Mouse (Mus musculus): ENCODE measurements at regions not wholly inside any gene's neighbourhood (a gene's known extent, or its start where the extent isn't known, plus 50 kb on each side); places are given as distances from the start of the nearest gene placed in this dataset.

DNA sequence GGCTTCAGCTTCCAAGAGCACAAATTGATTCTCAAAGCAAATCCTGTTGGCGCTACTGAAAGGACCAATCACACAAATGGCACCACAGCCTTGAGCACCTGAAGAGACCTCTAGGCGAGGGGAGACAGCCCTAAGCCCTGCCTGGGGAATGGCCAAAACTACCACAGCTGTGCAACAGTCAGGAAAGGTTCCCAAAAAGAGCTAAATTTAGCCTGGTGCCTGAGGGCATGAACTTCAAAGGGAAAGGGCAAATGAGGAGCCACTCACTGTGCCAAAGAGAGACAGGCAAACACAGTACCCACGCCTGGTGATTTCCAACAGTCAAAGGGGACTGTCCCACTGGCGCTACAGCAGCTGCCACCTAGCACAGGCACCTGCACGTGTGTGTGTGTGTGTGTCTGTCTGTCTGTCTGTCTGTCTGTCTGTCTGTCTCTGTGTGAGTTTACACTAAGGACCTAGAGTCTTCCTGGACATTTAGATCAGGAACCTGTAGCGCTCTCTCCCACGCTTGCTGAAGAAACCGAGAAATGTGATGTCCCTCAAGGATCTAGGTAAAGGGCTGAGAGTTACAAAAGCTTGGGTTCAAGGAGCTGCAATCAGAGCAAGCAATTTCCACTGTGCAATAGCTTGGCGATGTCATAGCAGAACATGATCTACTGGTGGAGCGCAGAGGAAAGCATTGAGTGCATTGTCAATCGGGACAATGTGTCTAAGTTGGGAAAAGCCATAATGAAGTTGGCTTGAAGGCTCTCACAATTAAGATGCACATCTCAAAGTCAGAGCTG, 90.8 kb upstream of the Teddm2 start:
- H3K36me3 ChIP-seq (ENCODE audit: control insufficient read depth, insufficient read depth): no peaks in the 10 kb centered on the region
- no peak overlapping the region for H3K4me2 ChIP-seq (ENCODE audit: low read depth)
- H3K79me2 ChIP-seq (ENCODE audit: control insufficient read depth, insufficient read depth): no peaks in the 10 kb centered on the region
- H3ac ChIP-seq (ENCODE audit: control insufficient read depth, insufficient read length): no peak overlapping the region
- no peaks in the 10 kb centered on the region for H3K27me3 ChIP-seq (ENCODE audit: control insufficient read depth, insufficient read depth, insufficient read length)
- no peak overlapping the region for H3K4me3 ChIP-seq
- TF ChIP-seq SRF (IDR thresholded peaks at IDR 0.05; ENCODE audit: control insufficient read depth, insufficient read length, low read depth) (no peak), MAX (IDR thresholded peaks at IDR 0.05; ENCODE audit: low read depth) (no peak), TCF12 (IDR thresholded peaks at IDR 0.05; ENCODE audit: insufficient read depth, poor library complexity, severe bottlenecking) (no peak), REST (IDR thresholded peaks at IDR 0.05; ENCODE audit: insufficient read depth, insufficient read length) (no peak), POLR2AphosphoS2 (IDR thresholded peaks at IDR 0.05; ENCODE audit: insufficient read length, low read depth) (no peak), CEBPB (IDR thresholded peaks at IDR 0.05; ENCODE audit: insufficient read depth, poor library complexity, severe bottlenecking) (no peak), MYOD1 (IDR thresholded peaks at IDR 0.05; ENCODE audit: control insufficient read depth in 1 of 3, insufficient read length in 2 of 3, low read depth in 2 of 3) (peak in 1 of 3 experiments; percentile 7)

DNA sequence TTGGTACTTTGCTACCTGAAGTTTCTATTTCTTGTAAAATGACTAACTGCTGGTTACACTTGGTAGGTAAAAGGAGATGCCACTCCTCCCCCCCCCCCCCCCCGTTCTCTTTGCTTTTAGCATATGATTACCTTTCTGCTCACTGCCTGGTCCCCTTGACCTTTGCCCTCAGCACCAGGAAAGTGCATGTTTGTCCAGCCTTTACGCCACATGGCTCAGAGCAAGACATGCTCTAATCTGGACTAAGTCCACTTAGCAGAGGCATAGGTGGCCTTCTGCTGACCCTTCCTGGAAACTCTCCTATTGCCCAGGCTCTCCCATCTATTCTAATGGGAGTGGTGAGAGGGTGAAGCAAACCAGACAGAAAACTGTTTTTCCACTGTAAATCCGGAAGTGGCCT, 92.4 kb upstream of the Teddm2 start:
- TF ChIP-seq TCF3 (IDR thresholded peaks at IDR 0.05; ENCODE audit: insufficient read length, low read depth): no peak
- no peak for TF ChIP-seq REST (IDR thresholded peaks at IDR 0.05; ENCODE audit: insufficient read depth, insufficient read length)
- no peak for TF ChIP-seq TCF12 (IDR thresholded peaks at IDR 0.05; ENCODE audit: insufficient read depth, poor library complexity, severe bottlenecking)
- TF ChIP-seq MYOD1 (IDR thresholded peaks at IDR 0.05; ENCODE audit: control insufficient read depth in 1 of 3, insufficient read length in 2 of 3, low read depth in 2 of 3): no peak
- no peak for TF ChIP-seq MYOG (IDR thresholded peaks at IDR 0.05; ENCODE audit: control insufficient read depth in 1 of 3, insufficient read depth in 1 of 3, insufficient read length in 2 of 3, low read depth in 2 of 3)
- no peak for TF ChIP-seq USF1 (IDR thresholded peaks at IDR 0.05; ENCODE audit: low read depth)
- TF ChIP-seq POLR2A (IDR thresholded peaks at IDR 0.05; ENCODE audit: insufficient read length, low read depth): no peak
- TF ChIP-seq E2F4 (IDR thresholded peaks at IDR 0.05; ENCODE audit: insufficient read depth): no peak
- no peak for TF ChIP-seq SRF (IDR thresholded peaks at IDR 0.05; ENCODE audit: control insufficient read depth, insufficient read length, low read depth)
- no peak for TF ChIP-seq CEBPB (IDR thresholded peaks at IDR 0.05; ENCODE audit: insufficient read depth, poor library complexity, severe bottlenecking)
- TF ChIP-seq POLR2AphosphoS2 (IDR thresholded peaks at IDR 0.05; ENCODE audit: insufficient read length, low read depth): no peak
- no peak for TF ChIP-seq MAX (IDR thresholded peaks at IDR 0.05; ENCODE audit: low read depth)
- Histone ChIP-seq H3K79me2 (ENCODE audit: control insufficient read depth, insufficient read depth) (no peaks in the 10 kb centered on the region), H3K27me3 (ENCODE audit: control insufficient read depth, insufficient read depth, insufficient read length) (no peaks in the 10 kb centered on the region), H3K4me2 (ENCODE audit: low read depth) (no peak overlapping the region), H3ac (ENCODE audit: control insufficient read depth, insufficient read length) (no peak overlapping the region), H3K4me3 (no peak overlapping the region), H3K36me3 (ENCODE audit: control insufficient read depth, insufficient read depth) (no peaks in the 10 kb centered on the region)

DNA sequence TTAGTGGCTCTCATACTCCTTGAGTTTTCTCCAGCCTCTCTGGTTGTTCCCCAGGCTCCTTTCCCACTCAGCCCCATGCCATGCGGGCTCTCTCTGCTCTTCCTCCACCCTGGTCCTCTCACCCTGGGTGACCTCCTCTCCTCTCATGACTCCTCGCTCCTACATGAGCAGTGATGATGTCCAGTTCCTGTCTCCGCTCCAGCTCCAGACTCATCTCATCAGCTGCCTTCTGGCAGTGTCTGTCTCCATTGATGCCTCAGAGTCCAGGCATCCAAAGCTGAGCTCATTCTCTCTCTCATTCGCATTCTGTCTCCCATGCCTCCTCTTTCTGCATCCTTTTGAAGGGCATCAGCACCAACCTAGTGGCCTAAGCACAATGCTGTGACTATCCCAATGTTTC, 94.8 kb upstream of the Teddm2 start:
- Histone ChIP-seq H3K79me2 (ENCODE audit: control insufficient read depth, insufficient read depth) (no peaks in the 10 kb centered on the region), H3K27me3 (ENCODE audit: control insufficient read depth, insufficient read depth, insufficient read length) (no peaks in the 10 kb centered on the region), H3K4me2 (ENCODE audit: low read depth) (no peak overlapping the region), H3K4me3 (no peak overlapping the region), H3K36me3 (ENCODE audit: control insufficient read depth, insufficient read depth) (no peaks in the 10 kb centered on the region), H3ac (ENCODE audit: control insufficient read depth, insufficient read length) (no peak overlapping the region)
- TF ChIP-seq CEBPB (IDR thresholded peaks at IDR 0.05; ENCODE audit: insufficient read depth, poor library complexity, severe bottlenecking): no peak
- TF ChIP-seq TCF12 (IDR thresholded peaks at IDR 0.05; ENCODE audit: insufficient read depth, poor library complexity, severe bottlenecking): no peak
- TF ChIP-seq MYOG (IDR thresholded peaks at IDR 0.05; ENCODE audit: control insufficient read depth in 1 of 3, insufficient read depth in 1 of 3, insufficient read length in 2 of 3, low read depth in 2 of 3): no peak
- no peak for TF ChIP-seq POLR2A (IDR thresholded peaks at IDR 0.05; ENCODE audit: insufficient read length, low read depth)
- TF ChIP-seq TCF3 (IDR thresholded peaks at IDR 0.05; ENCODE audit: insufficient read length, low read depth): no peak
- no peak for TF ChIP-seq E2F4 (IDR thresholded peaks at IDR 0.05; ENCODE audit: insufficient read depth)
- no peak for TF ChIP-seq REST (IDR thresholded peaks at IDR 0.05; ENCODE audit: insufficient read depth, insufficient read length)
- TF ChIP-seq USF1 (IDR thresholded peaks at IDR 0.05; ENCODE audit: low read depth): no peak
- TF ChIP-seq SRF (IDR thresholded peaks at IDR 0.05; ENCODE audit: control insufficient read depth, insufficient read length, low read depth): no peak
- no peak for TF ChIP-seq MYOD1 (IDR thresholded peaks at IDR 0.05; ENCODE audit: control insufficient read depth in 1 of 3, insufficient read length in 2 of 3, low read depth in 2 of 3)
- no peak for TF ChIP-seq MAX (IDR thresholded peaks at IDR 0.05; ENCODE audit: low read depth)
- TF ChIP-seq POLR2AphosphoS2 (IDR thresholded peaks at IDR 0.05; ENCODE audit: insufficient read length, low read depth): no peak

DNA sequence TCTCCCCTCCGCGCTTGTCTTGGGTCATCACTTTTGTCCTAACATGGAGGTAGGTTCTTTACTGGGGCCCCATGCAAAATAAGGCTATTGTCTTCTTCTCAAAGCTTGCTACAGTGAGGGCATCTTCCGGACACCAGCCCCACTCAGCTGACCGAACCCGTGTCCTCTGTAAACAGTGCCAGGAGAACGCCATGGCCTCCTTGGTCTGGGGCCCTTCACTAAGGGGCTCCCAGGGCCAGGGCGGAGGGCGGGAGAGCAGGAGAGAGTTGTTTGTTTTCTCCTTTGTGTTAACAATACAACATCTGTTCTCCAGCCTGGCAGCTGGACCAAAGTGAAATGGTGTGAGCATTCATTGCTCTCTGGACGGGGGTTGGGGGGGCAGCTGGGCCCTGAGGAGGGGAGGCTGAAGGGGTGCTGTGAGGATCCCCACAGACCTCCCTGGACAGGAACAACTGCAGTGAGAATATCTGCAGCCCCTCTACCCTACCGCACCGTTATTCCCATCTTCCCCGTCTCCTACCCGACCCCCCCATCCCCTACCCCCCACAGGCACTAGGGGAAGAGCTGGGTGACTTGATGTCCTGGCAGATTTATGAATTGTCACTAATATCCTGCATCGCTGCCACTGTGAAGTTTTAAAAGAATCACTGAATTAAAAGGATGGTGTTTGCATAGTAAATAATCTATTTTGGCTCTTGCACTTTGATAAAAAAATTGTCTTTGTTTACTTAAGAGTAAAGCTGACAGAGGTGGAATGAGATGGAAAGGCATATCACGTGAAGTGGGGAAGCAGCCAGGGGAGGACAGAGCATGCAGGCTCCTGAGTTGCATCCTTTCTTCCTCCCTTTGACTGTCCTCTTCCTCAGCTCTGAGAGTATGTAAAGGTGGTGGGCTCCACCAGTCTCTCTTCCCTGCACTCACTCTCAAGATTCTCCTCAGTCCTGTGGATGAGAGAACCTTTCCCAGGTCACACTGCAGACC, 97.5 kb upstream of the Teddm2 start:
- no peaks in the 10 kb centered on the region for H3K79me2 ChIP-seq (ENCODE audit: control insufficient read depth, insufficient read depth)
- TF ChIP-seq MYOG (IDR thresholded peaks at IDR 0.05; ENCODE audit: control insufficient read depth in 1 of 3, insufficient read depth in 1 of 3, insufficient read length in 2 of 3, low read depth in 2 of 3): no peak
- TF ChIP-seq POLR2A (IDR thresholded peaks at IDR 0.05; ENCODE audit: insufficient read length, low read depth): no peak
- no peak for TF ChIP-seq MAX (IDR thresholded peaks at IDR 0.05; ENCODE audit: low read depth)
- H3ac ChIP-seq (ENCODE audit: control insufficient read depth, insufficient read length): no peak overlapping the region
- H3K36me3 ChIP-seq (ENCODE audit: control insufficient read depth, insufficient read depth): no peaks in the 10 kb centered on the region
- H3K4me2 ChIP-seq (ENCODE audit: low read depth): no peak overlapping the region
- no peaks in the 10 kb centered on the region for H3K27me3 ChIP-seq (ENCODE audit: control insufficient read depth, insufficient read depth, insufficient read length)
- H3K4me3 ChIP-seq: no peak overlapping the region

Data from myocyte (in vitro differentiated cells).